Mouse (Mus musculus) adrenal gland, postnatal 36 days (tissue): ENCODE measurements around the gene Kif1a. TPM values are rescaled to one million over a fixed set of nuclear protein-coding genes. Genes with fewer than 3 reads are reported as not detected.

ENCODE experiments used
- DNase-seq, 2 experiments: peaks; one replicate each; pipeline ENCODE4 v3.0.0; 2021; ENCODE audit warnings: mixed read lengths in 1 of 2
- long read RNA-seq, 2 experiments: library from polyadenylated mRNA; stranded (forward); transcript quantifications; one replicate each; pipeline ENCODE4 v2.0.0; 2021; ENCODE audit warnings: borderline sequencing depth in 2 of 2
- total RNA-seq, 2 experiments: library from RNA; stranded (reverse); gene quantifications; 2 replicates each; pipeline ENCODE4 v1.2.3; 2021

Kif1a gene
- 10 to 100 TPM; 20.7 to 27.9 TPM for total RNA-seq
- long read RNA-seq, experiment 1, partial matches to known transcripts = 5 of 8 reads
- long read RNA-seq, experiment 1, other reads (novel, unspliced or antisense) = 3 of 8 reads
- long read RNA-seq, experiment 2, partial matches to known transcripts = 0 of 3 reads
- long read RNA-seq, experiment 2, other reads (novel, unspliced or antisense) = 3 of 3 reads

DNA sequence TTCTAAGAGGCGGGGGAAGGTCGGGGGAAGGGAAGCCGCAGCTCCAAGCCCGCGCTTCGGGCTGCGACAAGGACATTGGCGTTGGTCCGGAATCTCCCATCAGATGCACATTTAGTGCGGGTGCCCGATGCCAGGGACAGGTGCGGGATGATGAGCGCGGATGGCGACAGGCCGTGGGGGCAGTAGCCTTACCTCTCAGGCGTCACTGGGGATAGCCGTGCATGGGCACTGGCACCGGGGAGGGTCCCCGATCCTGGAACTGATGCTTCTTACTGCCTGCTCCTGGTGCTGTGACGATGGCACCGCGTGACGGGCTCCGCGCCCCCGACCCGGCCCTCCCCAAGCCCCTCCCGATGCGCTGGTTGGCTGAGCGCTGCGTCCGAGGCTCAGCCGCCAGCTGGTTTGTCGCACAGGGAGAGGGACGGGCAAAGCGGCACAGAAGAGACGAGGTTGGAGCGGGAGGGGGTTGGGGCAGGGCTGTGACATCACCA is at the start of gene Kif1a:
TSS of gene Kif1a (minus strand) at position 381 of the 491 bp plus-strand sequence.
- DNase-seq = peak; percentile 62 to 76

DNA sequence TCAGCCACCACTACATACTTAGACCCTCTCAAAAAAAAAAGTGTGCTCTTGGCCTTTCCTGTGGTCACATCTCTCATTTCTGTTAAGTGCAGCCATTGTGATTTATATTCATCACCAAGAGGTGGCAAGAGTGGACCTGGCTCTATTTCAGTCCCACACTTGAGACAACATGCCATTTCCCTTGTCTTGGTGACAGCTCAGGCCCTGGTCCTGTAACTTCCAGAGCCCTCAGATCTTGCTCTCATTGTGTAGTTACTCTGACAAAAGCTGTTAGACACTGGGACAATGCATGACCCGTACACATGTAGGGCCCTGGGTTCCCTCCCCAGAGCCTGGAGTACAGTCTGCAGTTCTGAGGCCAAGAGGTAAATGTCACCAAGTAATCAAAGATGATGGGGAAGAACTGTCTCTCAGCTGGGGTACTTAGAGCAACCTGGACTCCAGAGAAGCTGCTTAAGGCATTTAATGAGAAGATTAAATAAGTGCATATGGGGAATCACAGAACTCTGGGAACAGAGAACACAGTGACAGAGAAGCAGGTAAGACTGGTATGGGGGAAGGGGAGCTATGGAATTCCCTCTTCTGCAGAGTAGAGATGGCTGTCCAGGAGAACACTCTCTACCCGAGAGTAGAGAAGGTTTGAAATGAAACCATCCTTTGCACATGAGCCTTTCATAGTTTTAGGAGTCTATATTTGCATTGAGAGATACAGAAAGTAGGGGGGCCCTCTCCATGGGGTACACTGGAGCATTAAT is 49.3 kb upstream of the Kif1a start:
- DNase-seq = no peak

DNA sequence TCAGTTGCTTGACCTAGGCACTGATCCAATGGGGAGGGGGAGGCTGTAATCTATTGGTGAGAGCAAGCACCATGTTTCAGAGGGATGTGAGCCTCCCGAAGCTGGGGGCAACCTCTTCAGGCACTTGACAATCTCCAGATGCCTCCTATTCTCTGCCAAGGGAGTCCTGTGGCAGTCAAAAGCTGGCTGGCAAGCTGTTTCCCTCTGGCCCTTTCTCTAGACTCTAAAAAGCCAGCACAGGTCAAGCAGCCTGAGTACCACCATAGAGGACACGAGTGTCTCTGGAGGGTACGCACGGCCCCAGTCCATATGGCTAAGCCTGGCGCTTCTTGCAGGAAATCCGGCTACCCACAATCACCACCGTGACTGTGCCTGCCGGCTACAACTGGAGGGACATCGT is 42.4 kb upstream of the Kif1a start:
- no peak for DNase-seq

DNA sequence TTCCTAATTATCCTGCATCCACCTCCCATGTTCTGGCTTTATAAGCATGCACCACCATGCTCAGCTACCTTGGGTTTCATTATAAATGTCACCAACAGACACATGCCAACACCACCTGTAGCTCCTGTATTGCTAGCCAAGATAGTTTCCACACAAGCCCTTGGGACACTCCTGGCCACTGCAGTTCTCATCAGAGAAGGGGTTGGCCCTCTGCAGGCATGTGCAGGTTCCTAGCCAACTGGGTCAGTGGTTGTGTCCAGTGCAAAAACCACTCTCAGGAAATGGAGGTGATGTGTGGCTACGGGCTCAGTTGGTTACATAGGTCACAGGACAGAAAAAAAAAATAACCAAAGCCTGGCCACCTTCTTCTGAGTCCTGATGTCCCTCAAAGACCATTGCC is 41.1 kb upstream of the Kif1a start:
- DNase-seq = peak in 1 of 2 experiments; percentile 42

DNA sequence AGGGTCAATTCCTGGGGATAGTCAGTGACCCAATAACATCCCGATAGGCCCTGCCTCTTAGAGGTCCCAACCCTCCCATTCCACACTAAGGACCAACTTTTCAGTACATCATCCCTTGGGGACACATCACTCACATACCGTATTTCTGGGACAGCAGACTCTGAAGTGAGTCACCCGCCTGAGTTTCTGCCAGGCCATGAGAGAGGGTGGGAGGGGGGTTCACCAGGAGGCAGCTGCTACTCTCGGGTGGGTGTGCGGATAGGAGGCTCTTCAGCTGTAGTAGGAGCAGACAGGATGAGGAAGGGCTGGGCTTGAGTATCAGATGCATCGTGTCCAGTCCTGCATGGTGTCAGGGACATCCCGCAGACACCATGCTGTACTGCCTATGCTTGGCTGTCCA is 38.0 kb upstream of the Kif1a start:
- DNase-seq = no peak

DNA sequence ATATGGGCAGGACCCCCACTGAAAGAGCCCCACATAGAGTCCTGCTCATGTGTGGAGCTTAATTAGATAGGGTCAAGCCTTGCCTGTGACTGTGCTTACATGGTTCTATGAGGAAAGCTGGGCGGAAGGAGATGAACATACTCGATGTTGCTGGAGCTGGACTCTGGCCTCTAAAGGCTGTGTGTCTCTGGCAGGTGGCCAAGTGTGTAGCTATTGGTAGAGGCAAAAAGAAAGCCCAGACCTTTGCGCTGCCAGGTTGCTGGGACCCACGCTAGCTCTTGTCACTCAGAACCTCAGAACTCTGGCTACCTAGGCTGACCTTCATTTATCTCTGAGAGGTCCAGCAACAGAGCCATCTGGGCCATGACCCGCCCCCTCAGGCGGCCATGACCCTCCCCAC is 36.8 kb upstream of the Kif1a start:
- peak in 1 of 2 experiments; percentile 44 for DNase-seq

DNA sequence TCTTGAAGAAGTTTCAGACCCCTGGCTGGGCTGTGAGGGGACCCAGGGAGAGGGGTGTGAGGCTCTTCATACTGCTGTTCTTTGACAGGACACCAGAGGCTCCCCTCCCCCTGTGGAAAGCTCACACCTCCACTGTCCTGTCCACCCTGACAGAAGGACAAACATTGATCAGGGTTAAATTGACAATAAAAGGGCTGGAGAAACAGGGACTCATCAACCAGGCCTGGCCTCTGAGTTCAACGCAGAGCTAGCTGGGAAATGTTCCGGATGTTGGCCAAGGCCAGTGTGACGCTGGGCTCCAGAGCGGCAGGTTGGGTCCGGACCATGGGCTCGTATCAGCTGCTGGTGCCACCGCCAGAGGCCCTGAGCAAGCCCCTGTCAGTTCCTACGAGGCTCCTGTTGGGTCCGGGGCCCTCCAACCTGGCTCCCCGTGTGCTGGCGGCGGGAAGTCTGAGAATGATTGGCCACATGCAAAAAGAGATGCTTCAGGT is 33.3 kb upstream of the Kif1a start, which contains the start of gene Agxt:
TSS of gene Agxt (plus strand) at position 205 of the 491 bp plus-strand sequence.
- no peak for DNase-seq

DNA sequence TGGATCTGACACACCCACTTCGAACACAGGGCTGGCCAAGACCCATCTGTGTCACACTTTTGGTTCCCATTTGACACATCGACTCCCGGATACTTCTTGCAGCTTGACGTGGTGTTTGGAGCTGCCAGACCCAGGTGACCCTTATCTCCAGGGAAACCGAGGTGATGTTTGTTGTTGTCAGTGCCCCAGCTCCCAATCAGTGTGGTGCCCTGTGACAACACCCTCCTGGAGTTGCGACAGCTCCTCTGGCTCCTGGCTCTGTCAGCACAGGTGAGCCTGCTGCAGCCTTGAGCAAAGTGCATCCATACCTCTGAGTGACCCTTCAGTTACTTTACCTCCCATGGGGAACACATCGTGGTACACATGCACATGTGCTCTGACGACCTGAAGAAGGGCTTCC is 30.9 kb upstream of the Kif1a start:
- DNase-seq = peak in 1 of 2 experiments; percentile 10

DNA sequence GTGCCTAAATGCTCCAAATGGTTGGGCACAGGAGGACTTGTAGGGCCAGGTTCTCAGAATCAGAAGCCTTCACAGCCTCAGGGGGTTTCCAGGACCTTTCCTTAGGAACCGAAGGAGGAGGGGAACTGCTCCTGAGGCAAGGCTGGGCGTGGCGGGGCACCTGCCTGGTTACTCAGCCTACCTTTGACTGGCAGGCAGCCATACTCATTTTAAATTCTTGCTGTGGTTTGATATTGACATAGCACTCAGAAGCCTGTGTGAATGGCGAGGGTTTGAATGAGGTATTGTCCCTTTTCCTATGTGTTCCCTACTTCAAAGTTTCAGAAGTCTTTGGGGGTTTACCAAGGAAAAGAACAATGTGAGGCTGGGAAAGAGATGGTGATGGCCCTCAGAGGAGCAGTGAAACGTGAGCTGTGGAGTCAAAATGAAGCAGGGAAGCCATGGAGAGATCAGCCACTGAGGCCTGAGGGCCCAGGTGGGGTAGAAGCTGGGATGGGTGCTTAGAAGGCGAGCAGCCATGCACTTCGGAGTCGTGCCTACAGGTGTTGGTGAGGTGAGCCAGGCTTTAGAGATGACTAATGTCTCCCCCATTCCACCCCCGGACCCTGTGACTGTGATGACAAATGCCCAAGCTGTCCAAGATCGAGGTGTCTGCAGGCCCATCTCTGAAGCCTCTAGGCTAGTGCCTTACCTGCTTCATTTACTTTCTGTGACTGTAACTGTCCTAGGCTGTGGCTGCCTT is 28.7 kb upstream of the Kif1a start:
- DNase-seq = no peak

DNA sequence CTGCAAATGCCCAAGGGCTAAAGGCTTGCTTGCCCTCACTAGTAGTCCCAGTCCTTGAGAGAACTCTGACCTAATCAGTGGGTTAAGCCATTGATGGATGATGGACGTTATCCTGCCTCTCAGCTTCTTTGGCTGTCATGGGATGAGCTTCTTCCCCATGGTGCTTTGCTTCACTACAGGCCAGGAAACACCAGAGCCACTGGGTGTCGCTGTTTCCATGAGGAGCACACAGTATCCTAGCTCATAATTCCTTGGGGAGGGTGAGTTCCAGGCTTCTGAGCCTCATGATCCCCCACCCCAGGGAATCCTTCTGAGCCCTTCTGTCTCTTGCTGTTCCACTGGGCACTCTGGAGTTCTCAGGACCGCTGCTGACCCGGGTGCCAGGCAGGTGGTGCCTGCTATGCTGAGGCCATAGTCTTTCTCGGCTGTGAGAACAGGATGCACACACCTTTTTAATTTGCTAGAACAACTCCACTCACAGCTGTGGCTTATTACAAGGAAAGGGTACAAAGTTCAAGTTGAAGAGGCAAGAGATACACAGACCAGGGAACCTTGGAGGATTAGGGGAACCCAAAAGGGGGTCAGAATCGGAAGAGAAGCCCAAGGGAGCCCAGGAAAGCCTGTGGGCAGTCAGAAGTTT is 27.1 kb upstream of the Kif1a start:
- DNase-seq = peak; percentile 63 to 73

DNA sequence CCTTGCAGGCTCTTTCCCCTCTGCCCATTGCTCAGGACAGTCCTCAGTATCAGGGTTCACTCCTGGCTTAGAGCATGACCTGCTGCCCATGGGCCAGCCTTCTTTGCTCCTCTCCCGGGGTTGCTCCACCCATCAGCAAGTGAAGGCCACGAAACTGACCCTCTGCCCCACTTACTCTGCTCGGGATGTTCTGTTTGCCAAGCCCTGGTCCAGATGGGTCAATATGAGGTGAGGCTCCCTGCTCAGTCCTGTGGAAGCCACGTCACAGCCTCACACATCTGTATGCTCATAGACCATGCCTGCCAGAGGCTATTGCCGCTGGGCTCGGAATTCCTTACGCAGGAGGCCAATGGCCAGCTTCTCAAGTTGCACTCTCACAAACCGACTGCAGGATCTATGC is 26.5 kb upstream of the Kif1a start:
- no peak for DNase-seq

DNA sequence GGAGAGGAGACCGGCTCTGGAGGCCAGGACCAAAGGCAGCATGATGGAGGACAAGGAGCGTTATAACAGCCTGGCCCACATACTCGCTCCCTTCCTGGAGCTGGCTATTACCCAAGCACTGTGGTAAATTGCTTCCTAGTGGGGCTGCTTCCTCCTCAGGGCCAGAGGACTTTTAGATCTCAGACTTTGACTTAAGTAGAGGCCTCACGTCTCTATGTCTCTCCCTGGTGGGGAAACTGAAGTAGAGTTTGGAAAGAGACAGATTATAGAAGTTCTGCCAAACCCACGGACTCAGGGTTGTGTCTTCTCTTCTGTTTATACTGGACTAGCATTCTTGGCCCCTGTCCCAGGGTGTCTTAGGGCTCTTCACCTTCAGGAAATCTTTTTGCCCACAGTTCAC is 23.5 kb upstream of the Kif1a start:
- peak in 1 of 2 experiments; percentile 13 for DNase-seq

DNA sequence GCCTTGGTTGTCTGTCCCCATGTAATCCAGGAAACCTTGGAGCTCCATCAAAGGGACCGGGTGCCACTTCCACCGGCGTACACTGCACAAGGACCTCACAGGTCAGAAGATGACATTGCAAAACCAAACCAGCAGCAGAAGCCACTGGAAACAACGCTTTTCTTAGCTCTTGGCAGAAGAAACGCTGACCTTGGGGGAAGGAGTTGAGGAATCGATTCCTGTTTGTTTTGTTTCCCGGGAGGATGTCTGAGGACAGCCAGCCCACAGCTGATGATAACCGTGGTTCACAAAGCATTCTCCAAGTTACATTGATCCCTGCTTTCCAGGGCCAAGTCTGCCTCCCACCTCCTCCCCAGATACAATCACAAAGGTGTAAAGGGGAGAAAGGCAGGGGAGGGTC is 22.3 kb upstream of the Kif1a start:
- DNase-seq = peak in 1 of 2 experiments; percentile 19

DNA sequence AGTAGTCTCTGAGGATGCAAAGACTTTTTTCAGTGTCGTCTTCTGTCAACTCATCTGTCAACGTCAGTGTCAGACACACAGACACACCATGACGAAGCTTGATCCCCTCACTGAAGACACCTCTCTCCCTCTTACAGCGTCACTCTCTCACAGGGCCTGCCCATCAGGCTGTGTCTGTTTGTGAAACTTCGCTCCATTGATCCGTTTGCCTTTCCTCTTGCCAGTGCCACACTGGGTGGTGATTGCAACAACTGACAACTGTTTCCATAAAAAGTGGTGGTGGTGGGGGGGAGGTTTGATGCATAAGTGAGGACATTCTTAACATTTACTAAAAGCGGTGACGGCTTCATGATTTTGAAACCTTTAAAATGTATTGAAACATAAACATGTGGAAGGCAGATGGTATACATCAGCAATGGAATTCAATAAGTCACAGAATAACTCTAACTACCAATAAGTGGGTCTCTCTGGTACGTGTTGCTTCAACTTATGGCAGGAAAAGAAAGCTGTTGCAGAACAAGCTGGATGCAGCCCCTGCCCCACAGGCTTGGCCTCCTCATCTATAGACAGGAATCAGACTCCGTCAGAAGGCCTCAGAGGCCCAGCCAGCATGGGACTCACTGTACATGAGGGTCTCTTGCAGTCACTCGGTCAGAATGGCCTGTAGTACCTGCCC is 21.6 kb upstream of the Kif1a start:
- DNase-seq = no peak

DNA sequence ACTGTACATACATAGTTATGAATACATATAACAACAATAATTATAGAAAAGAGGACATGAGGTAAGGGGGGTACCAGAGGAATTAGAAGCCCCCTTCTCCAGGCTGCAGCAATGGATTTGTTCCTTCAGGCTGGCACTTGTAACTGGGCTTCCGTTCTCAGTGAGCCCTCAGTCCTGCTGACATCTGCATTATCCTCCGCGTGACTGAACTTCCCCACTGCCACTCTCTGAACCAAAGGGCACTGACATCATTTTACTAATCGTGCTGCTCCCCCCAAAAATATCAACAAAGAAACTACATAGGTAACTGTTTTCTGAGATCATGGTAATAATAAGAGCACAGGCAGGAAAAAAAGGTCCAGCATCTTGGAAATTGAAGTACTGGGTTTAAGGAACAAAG is 17.1 kb upstream of the Kif1a start:
- DNase-seq = no peak

DNA sequence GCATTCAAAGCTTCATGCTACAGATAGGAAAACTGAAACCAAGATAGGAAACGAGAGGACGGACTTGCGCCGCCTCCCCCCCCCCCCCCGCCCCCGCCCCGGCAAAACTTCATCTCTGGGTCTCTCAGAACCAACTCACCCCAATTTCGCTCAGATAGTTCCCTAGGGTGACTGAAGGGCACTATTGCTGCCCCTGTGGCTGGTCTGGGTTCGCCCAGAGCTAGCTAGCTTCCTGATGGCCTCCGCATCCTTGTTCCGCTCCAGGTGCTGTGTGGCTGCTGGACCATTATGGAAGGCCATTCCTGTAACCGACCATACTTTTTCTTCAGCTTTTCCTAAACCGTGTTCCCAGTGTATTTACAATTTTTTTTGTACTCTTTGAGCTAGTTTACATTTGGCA is 13.7 kb upstream of the Kif1a start:
- DNase-seq = no peak

DNA sequence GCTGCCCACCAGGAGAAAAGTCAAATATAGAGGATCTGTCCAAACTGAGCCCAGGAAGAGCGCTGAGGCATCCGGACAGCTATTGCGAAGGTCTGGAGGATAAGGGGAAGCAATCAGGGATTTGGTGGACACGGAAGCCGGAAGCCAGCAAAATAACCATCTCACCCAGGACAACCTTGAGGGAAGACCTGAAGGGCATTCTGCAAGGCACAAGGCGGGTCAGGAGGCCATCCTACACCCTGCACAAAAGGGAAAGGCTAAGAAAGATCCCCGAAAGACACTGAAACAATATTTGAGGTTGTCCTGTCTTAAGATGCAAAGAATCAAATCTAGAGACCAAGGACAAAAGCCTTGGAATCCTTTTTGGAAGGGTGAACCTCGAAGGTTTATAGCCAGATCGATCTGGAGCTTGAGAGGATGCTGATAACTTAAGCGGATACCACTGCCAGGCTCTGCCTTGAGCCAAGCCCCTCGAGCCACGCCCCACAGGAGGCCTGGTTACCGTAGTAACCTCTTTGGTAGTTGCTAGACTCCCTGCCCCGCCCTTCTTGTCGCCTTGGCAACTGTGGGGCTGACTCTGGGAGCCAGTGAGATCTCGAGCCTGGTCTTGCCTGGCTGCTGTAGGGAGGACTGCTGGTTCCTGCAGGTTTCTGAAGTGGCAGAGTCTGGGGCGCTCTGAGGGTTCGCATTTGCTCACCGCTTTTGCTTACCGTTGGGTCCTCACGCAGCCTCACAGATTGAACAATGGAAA is 13.1 kb upstream of the Kif1a start:
- DNase-seq = peak; percentile 77 to 83

DNA sequence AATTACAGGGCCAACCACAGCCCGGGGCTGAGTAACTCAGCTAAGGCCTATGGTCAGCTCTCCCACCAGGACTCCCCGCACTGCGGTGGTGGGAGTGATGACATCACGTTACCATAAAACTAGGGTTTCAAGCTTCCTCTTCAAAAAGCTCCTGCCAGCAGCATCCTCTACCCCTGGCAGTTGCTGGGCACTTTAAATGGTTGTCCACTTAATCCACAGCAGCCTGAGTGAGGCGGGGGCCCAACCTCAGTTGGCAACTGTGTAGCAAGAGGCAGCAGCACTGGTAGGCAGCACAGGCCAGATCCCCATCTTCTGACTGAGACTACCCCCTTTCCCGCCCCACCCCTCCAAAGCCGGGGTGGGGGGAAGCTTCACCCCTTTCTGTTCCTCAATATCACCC is 949 bp upstream of the Kif1a start:
- no peak for DNase-seq

DNA sequence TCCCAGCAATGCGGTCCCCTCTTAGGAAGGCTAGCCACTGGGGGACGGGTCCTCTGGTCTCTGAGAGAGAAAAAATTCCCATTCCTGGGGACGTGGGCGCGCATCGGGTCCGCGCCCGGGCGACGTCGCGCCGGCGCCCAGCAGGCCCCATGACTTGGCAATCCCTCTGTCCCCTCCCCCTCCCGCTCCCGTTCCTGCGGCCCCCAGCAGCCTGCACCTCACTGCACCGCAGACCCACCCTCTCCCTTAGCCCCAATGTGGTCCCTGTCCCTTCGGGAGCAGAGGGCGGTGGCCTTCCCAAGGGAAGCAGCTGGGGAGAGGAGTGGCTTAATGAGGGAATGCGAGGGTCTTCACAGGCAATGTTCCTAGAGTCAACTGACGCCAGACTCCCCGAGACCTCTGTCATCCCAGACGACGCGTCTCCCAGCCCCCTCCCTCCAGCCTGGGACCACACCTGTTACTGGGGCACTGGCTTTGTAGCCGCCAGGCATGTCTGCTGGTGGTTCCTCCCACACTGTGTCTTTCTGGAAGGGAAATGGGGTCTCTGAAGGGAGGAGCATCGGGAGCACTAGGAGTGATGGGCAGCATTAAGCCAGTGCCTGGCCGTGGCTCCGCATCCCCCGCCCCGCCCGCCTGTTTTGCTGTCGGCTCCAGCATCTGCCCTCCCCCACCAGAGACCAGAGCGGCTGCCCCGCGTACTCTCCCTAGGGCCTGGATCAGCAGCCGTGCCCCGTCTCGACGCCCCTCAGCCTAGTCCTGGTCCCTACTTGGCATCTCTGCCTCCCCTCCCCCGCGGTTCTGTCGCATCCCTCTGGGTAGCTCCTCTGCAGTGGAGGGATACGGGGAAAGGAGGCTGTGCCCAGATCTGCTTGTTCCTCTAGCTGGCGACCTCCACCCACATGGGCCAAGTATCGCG is 917 bp downstream of the Kif1a start:
- peak; percentile 23 to 66 for DNase-seq

DNA sequence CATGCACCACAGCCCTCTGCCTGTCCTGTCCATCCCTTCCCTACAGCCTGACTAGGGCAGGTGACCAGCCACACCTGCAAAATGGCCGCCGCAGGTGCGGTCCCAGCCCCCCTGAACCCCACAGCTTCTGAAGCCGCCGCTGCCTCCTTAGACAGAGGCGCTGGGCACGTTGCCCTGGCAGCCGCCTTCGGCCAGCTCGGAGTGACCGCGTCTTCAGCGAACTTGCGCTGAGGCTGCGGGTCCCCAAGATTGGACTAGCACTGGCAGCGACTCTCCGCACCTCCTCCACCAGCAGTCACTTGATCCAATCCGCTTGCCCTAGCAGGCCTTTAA is 1.5 kb downstream of the Kif1a start:
- peak; percentile 29 to 54 for DNase-seq
